Mouse (Mus musculus) kidney, adult 9 months (tissue): ENCODE measurements around the gene Ror2.

ENCODE experiments used
- DNase-seq: peaks from one replicate; pipeline ENCODE4 v3.0.0; 2022

The Ror2 gene

DNA sequence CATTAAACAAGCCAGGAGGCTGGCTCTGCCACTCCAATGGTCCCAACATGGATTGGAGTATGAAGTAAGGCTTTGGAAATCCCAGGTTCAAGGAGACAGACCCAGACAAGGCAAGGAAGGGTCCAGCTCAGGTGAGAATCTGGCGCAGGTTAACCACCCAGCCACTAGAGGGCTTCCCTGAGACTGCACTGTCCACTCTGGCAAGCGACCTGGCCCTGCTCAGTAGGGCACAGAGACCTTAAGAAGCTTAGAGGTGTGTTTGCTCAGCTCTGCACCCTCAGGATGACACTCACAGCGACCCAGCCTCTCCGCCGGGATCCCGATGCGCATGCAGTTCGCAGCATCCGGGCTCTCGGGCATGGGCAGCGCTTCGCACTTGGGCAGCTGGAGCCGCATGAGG is 167.5 kb downstream of the Ror2 start:
- peak; percentile 52 for DNase-seq

- DNase-seq: no peak
Measured at GRCm38 (mm10) chr13:53117921-53118320, 168.0 kb downstream of the Ror2 start.

- DNase-seq: no peak
Measured at GRCm38 (mm10) chr13:53110249-53110578, 175.7 kb downstream of the Ror2 start.

GRCm38 (mm10) chr13:53109560-53110248 is 176.2 kb downstream of the Ror2 start:
- DNase-seq: peak; percentile 94

GRCm38 (mm10) chr13:53106676-53107075 is 179.2 kb downstream of the Ror2 start:
- DNase-seq: no peak

DNA sequence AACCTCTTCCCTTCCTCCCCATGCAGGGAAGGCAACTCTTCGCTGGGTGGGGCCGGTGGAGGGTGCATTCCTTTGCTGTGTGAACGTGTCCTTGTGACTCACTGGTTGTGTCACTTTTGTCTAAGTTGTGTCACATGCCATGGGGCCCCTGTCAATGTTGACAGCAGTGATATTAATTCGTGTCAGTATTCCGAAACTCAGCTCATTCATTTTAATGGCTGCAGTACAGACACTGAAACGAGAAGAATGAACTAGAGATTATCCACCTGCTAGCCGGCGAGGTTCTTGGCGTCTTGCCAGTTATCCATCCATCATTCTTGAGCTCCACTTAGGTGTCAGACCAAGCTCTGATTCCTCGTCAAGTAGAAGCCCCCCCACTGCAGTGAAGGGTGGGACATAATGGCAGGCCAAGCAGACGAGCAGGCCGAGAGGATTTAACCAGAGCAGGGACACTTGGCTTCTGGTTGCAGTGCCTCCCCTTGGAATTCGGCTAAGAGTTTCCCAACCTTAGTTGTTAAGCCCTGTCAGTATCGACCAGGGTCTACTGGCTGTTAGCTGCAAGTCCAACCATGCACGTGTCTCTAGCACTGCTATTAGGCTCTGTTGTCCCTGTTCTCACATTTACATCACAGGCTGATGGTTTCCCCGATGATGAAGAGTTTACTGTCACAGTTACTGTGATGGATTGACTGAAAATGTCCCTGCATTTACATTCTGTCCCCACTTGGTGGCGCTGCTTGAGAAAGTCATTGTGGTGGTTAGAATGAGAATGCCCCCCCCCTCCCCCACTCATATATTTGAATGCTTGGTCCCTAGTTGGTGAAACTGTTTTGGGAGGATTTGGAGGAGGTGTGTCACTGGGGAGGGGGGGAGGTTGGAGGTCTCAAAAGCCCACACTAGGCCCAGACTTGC is 185.9 kb downstream of the Ror2 start:
- DNase-seq: no peak

GRCm38 (mm10) chr13:53096615-53097014 is 189.3 kb downstream of the Ror2 start:
- DNase-seq: peak; percentile 82

GRCm38 (mm10) chr13:53095222-53095621 is 190.7 kb downstream of the Ror2 start:
- DNase-seq: no peak

DNA sequence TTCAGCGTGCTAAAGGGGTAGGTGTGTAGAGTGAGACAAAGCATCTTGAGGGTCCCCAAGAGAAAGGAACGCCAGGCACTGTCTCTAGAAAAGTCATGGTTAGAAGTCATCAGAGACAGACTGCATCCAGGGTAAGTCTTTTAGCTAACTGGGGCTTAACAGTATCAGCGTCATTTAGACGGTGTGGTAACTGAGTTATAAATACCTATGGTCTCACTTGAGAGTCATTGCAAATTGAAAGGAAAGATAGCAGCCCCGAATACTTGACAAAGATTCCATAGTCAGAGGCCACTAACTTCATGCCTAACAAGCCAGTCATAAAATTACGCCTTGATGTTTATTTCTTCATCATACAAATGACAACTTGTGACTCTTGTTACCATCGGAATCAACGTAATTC is 191.3 kb downstream of the Ror2 start:
- DNase-seq: no peak

DNA sequence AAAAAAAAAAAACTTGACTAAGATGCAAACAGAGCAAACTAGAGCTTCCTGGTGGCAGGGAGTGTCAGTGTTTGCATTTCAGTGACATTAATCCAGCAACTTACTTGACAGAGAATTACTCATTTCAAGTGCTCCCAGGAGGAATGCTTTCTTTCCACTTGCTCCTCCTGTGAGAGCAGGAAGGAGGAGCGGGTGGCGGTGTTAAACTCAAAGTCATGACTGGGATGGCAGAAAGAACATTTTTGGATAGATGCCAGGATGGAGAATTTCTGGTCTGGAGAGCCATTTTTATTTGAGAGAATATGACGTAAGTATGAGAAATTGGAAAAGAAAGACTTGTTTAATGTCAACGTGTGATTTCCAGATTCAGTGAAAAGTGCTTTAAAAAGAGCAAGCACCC is 192.5 kb downstream of the Ror2 start:
- DNase-seq: no peak

DNA sequence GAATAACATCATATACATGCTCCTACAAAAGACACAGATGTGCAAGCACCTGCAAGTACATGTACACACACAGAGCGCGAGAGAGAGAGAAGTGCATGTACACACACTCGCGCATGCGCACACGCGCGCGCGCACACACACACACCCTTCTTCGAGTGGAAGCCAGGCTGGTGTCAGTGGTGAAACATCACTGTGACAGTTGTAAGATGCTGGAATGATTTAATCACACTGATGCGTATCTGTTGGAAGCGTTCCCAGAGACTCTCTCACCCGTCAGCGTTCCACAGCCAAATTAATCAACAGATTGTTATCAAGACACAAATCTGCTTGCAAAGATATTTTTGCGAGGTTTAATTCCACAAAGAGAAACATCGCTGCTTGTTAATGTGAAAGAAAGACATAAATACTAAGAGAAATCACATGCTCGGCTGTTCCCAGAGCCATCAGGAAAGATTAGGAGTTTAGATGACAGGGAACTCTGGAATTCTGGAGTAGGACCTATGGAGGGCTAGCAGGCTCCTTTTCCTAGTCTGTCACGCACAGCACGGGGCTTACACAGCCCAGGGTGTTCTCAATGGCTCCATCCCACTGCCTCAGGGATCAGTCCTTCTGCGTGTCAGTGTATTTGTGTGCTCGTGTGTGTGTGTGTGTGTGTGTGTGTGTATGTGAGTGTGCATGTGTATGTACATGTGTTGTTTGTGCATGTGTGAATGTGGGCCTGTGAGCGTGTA is 199.2 kb downstream of the Ror2 start:
- no peak for DNase-seq

- DNase-seq: no peak
Measured at GRCm38 (mm10) chr13:53081846-53082245, 204.1 kb downstream of the Ror2 start.

- no peak for DNase-seq
Measured at GRCm38 (mm10) chr13:53077732-53078345, 208.1 kb downstream of the Ror2 start.

- no peak for DNase-seq
Measured at GRCm38 (mm10) chr13:53075006-53075405, 210.9 kb downstream of the Ror2 start.

DNA sequence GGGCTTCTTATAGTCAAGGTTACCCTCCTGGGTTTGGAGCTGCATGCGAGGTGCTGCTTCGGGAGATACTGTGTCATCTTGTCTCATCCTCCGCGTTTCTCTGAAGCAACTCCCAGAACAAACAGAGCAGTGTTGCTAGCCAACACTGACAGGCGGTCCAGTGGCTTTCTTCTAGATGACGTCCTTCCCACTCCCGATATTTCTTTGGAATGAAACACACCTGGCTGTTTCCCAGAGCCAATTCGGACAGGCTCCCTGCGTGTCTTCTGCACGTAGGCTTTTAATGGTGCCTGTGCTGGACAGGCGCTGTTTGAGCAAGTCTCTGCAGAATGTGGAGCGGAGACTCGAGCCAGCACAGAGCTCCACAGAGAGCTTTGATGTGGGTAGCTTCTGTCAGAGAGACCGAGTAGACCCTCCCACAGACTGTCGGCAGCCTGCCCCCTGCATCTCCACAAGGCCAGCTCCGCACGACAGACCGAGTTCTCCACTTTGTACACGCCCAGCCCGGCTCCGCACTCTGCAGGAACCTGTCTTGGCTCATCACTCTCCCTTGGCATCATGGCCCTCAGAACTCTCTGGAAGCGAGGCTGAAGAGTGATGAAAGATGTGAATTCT is 216.7 kb downstream of the Ror2 start:
- no peak for DNase-seq

- DNase-seq: peak; percentile 58
Measured at GRCm38 (mm10) chr13:53068461-53068860, 217.5 kb downstream of the Ror2 start.

DNA sequence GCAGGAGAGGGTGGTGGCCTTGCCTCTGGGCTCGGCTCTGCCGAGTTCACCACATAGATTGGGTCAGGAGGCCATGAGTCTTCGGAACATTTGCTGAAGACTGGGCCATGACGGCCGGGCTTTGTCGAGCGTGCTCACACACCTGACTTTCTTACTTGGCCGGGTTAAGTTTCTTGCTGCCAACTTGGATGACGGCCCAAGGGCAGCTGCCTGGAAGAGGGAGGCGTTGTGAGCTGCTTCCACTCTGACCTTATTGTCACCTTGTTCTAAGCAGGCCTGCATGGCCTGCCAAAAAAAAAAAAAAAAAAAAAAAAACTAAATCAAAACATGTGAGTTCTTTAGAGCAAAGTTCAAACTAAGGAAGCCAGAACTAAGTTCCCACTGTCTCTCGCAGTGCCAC is 218.0 kb downstream of the Ror2 start:
- peak; percentile 97 for DNase-seq

GRCm38 (mm10) chr13:53065122-53065521 is 220.8 kb downstream of the Ror2 start:
- DNase-seq: no peak

GRCm38 (mm10) chr13:53064681-53065080 is 221.2 kb downstream of the Ror2 start:
- DNase-seq: peak; percentile 78
